Mouse (Mus musculus) thymus, adult 2 months (tissue): Measurements from ENCODE around the gene Lrrc4. TPM values are rescaled to one million over a fixed set of nuclear protein-coding genes. Genes with fewer than 3 reads are reported as not detected.

Source experiments
- DNase-seq: peaks from one replicate; pipeline ENCODE4 v3.0.0; 2021
- H3K27ac ChIP-seq: fragments of 200-500 bp; 2 replicates; pipeline ENCODE4 v1.5.1; 2012; ENCODE audit warnings: low read length, control low read depth; ENCODE audit not compliant: control insufficient read depth, insufficient read depth
- H3K27me3 ChIP-seq: fragments of 200-500 bp; 2 replicates; pipeline ENCODE4 v1.6.1; 2012; ENCODE audit warnings: mild to moderate bottlenecking, low read length, moderate library complexity, mixed read lengths; ENCODE audit not compliant: control insufficient read depth, insufficient read depth
- H3K36me3 ChIP-seq: fragments of 200-500 bp; 2 replicates; pipeline ENCODE4 v1.6.1; 2012; ENCODE audit warnings: mild to moderate bottlenecking, low read length, moderate library complexity; ENCODE audit not compliant: control insufficient read depth, insufficient read depth
- H3K4me1 ChIP-seq: fragments of 200-500 bp; replicated peaks from 2 replicates; pipeline ENCODE4 v1.6.1; 2012; ENCODE audit warnings: low read length; ENCODE audit not compliant: control insufficient read depth, insufficient read depth
- H3K4me3 ChIP-seq: fragments of 200-500 bp; 2 replicates; pipeline ENCODE4 v1.5.1; 2012; ENCODE audit warnings: mild to moderate bottlenecking, low read length, control low read depth, moderate library complexity; ENCODE audit not compliant: control insufficient read depth, insufficient read depth
- CTCF ChIP-seq: fragments of 200-500 bp; IDR thresholded peaks from 2 replicates; pipeline ENCODE4 v1.5.1; 2012; ENCODE audit warnings: mild to moderate bottlenecking, control low read depth, low read length, moderate library complexity, borderline replicate concordance; ENCODE audit not compliant: control insufficient read depth, poor library complexity, insufficient read depth; ENCODE audit errors: extremely low read depth
- POLR2A ChIP-seq: fragments of 200-500 bp; IDR thresholded peaks from 2 replicates; pipeline ENCODE4 v1.6.1; 2012; ENCODE audit warnings: mild to moderate bottlenecking, low read length, control low read depth, moderate library complexity; ENCODE audit not compliant: control insufficient read depth, poor library complexity, insufficient read depth; ENCODE audit errors: extremely low read depth
- WGBS: fragments of 180-500 bp; shearing (Covaris S2); methylation state at CpG from one replicate; pipeline ENCODE4 v1.1.7; 2018; 5-methylcytosine and 5-hydroxymethylcytosine counted together
- polyA plus RNA-seq: library from polyadenylated mRNA; depleted of rRNA; stranded (reverse); fragments of >200 nt; gene quantifications from 2 replicates; pipeline ENCODE4 v1.2.3, GENCODE M21; 2012

Gene Lrrc4
- polyA plus RNA-seq, 1 experiment: 0.67 TPM

GRCm38 (mm10) chr6:28669251-28669650 lies 162.3 kb downstream of the Lrrc4 start:
- H3K4me3 ChIP-seq: no peak overlapping the region
- H3K4me1 ChIP-seq: no peaks in the 10 kb centered on the region
- over 99% methylated on average over 5 of the region's 5 CpGs for WGBS
- H3K36me3 ChIP-seq: no peaks in the 10 kb centered on the region
- H3K27ac ChIP-seq: no peak overlapping the region
- H3K27me3 ChIP-seq: no peaks in the 10 kb centered on the region
- TF ChIP-seq CTCF (no peak), POLR2A (no peak)
- DNase-seq: no peak

- Histone ChIP-seq H3K36me3 (no peaks in the 10 kb centered on the region), H3K27ac (no peak overlapping the region), H3K27me3 (no peaks in the 10 kb centered on the region), H3K4me3 (no peak overlapping the region), H3K4me1 (no peaks in the 10 kb centered on the region)
- no peak for TF ChIP-seq CTCF
- TF ChIP-seq POLR2A: no peak
- WGBS: 97% methylated on average over 1 of the region's 1 CpGs
- no peak for DNase-seq
Measured at GRCm38 (mm10) chr6:28667586-28667985, 164.0 kb downstream of the Lrrc4 start.

- DNase-seq: no peak
- 89% methylated on average over 3 of the region's 3 CpGs for WGBS
- no peak for TF ChIP-seq CTCF
- TF ChIP-seq POLR2A: no peak
- Histone ChIP-seq H3K36me3 (no peaks in the 10 kb centered on the region), H3K27ac (no peak overlapping the region), H3K27me3 (no peaks in the 10 kb centered on the region), H3K4me1 (no peaks in the 10 kb centered on the region), H3K4me3 (no peak overlapping the region)
Measured at GRCm38 (mm10) chr6:28664716-28665115, 166.8 kb downstream of the Lrrc4 start.

- TF ChIP-seq CTCF (no peak), POLR2A (no peak)
- Histone ChIP-seq H3K4me1 (no peaks in the 10 kb centered on the region), H3K36me3 (no peaks in the 10 kb centered on the region), H3K27me3 (no peaks in the 10 kb centered on the region), H3K4me3 (no peak overlapping the region), H3K27ac (no peak overlapping the region)
- DNase-seq: no peak
- WGBS: 94% methylated on average over 5 of the region's 5 CpGs
Measured at GRCm38 (mm10) chr6:28663670-28664069, 167.9 kb downstream of the Lrrc4 start.

- no peaks in the 10 kb centered on the region for H3K27me3 ChIP-seq
- TF ChIP-seq POLR2A: no peak
- TF ChIP-seq CTCF: no peak
- H3K36me3 ChIP-seq: no peaks in the 10 kb centered on the region
- H3K27ac ChIP-seq: no peak overlapping the region
- no peak overlapping the region for H3K4me3 ChIP-seq
- DNase-seq: no peak
- WGBS: 94% methylated on average over 3 of the region's 3 CpGs
- H3K4me1 ChIP-seq: no peaks in the 10 kb centered on the region
Measured at GRCm38 (mm10) chr6:28663004-28663403, 168.5 kb downstream of the Lrrc4 start.

GRCm38 (mm10) chr6:28656511-28656910 lies 175.0 kb downstream of the Lrrc4 start:
- TF ChIP-seq POLR2A: no peak
- TF ChIP-seq CTCF: no peak
- 97% methylated on average over 5 of the region's 5 CpGs for WGBS
- no peaks in the 10 kb centered on the region for H3K36me3 ChIP-seq
- no peak overlapping the region for H3K4me3 ChIP-seq
- no peak overlapping the region for H3K27ac ChIP-seq
- no peak for DNase-seq
- H3K4me1 ChIP-seq: no peaks in the 10 kb centered on the region
- H3K27me3 ChIP-seq: no peaks in the 10 kb centered on the region

- Histone ChIP-seq H3K36me3 (no peaks in the 10 kb centered on the region), H3K4me1 (no peaks in the 10 kb centered on the region), H3K27ac (no peak overlapping the region), H3K27me3 (no peaks in the 10 kb centered on the region), H3K4me3 (no peak overlapping the region)
- no peak for TF ChIP-seq POLR2A
- TF ChIP-seq CTCF: no peak
- no peak for DNase-seq
Measured at GRCm38 (mm10) chr6:28645231-28645630, 186.3 kb downstream of the Lrrc4 start.
